Mouse (Mus musculus): ENCODE measurements around the gene Sars2.
A peak's percentile ranks its signal among the peaks of the same experiment; 100 is the strongest.

Sars2 gene

DNA sequence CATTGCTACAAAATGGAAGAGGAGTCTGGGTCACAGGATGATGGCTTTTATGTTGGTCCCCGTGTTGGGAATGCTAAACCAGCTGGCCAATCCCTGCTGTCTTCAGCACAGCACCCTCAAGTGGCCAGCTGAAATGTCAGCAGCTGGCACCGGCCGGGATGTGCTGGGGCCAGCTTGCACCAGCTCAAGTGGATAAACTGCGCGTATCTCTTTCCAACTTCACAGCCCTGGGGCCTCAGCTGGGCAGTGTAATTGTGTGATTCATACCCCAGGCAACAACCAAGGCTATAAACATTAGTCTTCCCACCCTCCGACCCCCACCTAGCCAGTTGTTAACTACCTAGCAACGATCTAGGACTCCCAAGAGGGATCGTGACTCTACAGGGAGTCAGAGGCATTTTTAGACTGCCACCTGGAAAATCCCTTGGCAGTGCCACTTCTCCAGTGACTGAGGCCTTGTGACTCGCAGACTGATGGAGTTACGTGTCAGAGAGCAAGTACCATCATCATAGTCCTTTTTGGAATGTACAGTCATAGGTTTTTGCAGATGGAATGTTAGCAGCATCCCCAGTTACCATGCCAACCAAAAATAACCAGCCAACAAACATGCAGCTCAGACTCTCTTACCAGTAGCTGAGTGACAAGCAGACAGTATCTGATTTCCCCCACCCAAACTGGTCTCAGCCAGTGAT lies 14.0 kb upstream of the Sars2 start:
- DNase-seq, result peak; percentile 44

DNA sequence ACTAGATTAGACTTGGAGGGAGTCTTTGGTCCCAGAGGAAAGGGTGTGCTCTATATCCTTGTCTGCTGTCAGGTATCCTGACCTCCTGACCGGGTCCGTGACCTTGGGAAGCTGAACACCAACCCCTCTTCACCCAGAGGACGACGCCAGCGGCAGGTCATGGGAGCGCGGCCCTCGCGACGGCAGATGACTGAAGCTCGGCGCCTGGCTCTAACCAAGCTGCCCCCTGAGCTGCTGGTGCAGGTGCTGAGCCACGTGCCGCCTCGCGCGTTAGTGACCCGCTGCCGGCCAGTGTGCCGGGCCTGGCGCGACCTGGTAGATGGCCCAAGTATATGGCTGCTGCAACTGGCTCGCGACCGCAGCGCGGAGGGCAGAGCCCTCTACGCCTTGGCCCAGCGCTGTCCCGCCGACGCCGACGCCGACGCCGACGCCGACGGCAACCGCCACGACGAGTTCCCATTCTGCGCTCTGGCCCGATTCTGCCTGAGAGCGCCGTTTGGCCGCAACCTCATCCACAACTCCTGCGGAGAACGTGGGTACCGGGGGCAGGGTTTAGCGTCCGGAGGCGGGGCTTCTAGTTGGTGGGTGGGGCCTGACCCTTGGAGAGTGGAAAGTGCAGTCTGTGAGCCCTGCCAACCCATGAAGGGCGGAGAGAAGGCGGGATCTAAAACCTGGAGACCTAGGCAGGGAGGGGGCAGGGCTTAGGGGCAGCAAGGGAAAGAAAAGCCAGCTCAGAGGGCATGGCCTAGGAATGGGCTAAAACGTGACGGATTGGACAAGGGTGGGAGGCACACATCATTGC lies 9.2 kb upstream of the Sars2 start:
- DNase-seq, result no peak

- DNase-seq, result no peak
Observed at GRCm38 (mm10) chr7:28733211-28733610, 8.6 kb upstream of the Sars2 start.

- no peak for DNase-seq
Observed at GRCm38 (mm10) chr7:28735701-28736100, 6.1 kb upstream of the Sars2 start.

DNA sequence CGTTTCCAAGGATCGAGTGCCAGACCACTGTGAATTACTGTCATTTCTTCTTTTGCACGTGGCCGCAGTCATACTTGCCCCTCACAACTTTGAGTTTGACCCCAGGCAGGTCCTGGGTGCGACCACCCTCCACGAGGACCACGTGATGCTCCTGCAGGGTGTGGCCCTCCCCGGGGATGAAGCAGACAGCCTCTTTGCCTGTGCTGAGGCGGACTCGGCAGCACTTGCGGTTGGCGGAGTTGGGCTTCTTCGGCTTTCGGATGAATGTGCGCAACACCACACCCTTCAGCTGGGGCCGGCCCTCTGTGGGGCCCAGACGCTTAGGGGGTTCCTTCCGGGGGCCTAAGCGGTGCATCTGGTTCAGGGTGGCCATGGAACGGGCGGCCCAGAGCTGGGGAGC lies 2.0 kb upstream of the Sars2 start:
- DNase-seq, result no peak

GRCm38 (mm10) chr7:28740949-28741348 lies 843 bp upstream of the Sars2 start:
- no peak for DNase-seq

DNA sequence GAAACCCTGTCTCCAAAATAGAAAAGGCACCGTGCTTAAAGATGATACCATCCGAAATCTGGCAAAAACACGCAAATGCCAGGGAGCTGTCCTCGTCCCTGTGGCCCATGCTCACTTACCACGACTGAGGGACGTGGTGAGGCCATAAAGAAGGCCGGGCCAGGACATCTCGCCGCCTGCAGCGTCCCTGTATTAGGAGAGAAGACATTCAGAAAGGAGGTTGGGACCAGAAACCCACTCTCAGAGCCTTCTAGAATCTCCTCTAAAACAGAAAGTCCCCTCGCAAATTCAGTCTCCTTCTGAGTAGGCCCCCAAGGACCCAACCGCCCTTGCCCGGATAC lies 454 bp upstream of the Sars2 start:
- DNase-seq, result no peak

DNA sequence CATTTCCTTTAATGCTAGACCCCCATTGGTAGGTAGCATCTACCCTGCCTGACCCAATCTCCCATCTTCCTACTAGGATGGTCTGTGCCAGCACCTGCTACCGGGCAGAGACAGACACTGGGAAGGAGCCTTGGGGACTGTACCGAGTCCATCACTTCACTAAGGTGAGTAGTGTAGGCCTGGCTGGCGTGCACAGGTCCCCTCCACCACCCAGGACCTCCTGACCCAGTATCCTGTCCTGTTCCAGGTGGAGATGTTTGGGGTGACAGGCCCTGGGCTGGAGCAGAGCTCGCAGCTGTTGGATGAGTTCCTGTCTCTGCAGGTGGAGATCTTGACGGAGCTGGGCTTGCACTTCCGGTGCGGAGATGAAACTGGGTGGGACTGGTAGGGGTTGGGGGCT lies 8.1 kb downstream of the Sars2 start:
- no peak for DNase-seq

GRCm38 (mm10) chr7:28756079-28756478 lies 14.3 kb downstream of the Sars2 start, which contains the start of gene Ccer2:
Gene Ccer2 (plus strand): TSS chr7:28756174.
- no peak for DNase-seq

GRCm38 (mm10) chr7:28758623-28759022 lies 16.8 kb downstream of the Sars2 start:
- DNase-seq, result no peak

DNA sequence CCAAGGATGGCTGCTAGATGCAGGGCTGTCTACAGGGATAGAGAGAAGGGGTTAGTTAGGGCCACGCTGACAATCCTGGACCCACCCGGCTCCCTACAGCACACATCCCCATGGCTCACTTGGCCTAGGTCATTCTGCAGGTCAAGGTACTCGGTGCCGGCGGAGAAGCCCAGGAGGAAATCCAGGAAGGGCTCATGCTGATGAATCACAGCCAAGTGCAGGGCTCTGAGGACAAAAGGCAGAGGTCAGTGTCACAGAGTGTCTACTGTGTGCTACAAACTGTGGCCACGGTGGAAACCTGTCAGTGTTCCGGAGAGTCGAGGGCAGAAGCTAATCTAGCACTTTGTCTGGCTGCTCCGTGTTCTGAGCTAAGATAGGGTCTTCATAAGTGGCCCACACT lies 20.1 kb downstream of the Sars2 start:
- no peak for DNase-seq

- DNase-seq, result no peak
Observed at GRCm38 (mm10) chr7:28765211-28765610, 23.4 kb downstream of the Sars2 start.

DNA sequence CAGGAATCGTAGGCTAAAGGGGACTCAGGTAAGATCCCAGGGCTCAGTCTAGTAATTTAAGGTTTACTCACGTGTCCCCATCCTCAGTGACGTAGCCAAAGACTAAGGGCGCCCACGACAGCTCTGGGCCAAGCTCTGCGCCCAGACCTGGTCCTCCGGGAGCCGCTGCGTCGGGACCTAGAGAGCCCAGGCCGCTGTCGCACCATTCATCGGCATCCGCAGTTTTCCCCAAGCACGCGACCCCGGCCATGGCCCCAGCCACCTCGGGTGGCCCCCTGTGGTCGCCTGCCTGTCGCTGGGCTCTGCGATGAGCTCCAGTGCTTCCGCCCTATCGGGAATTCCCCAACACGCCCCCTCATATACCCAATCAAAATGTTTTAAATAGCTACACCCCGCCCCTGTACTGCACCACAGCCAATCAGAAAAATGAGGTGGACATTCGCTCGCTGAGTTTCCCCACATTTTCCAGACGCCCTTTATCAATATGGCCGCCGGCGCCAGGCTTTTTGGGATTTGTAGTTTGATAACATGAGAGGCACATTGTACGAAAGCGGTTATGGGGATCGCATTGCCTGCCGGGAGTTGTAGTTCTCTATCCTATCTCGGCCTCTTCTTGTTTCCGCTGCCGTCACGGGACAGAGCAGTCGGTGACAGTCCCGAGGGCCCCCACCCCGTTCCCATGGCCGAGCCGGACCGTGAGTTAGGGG lies 24.5 kb downstream of the Sars2 start, which contains the start of gene Sirt2:
Gene Sirt2, plus strand, starts transcription at position 563 of the 707 bp plus-strand sequence.
- peak; percentile 96 for DNase-seq

DNA sequence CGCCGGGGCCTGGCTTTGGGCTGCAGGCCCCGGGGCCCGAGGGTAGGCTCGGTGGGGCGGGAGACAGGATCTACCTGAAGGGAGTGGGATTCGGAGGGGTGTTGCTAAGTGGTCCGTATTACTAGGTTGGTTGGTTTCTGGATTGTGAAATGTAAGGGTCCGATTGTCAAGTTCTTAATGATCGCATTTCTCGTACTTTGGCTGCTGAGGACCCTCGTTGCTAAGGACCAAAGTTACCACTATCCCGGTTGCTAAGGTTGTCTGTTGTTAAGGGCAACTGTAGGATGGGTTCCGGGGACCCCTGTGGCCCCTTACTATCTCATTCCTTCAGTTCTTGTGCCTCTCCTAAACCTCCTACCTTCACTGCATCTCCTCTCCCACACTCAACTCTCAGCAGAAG lies 25.1 kb downstream of the Sars2 start:
- DNase-seq, result no peak

GRCm38 (mm10) chr7:28767462-28767965 lies 25.7 kb downstream of the Sars2 start, which contains the start of gene Nfkbib:
Gene Nfkbib (minus strand): TSS chr7:28767512.
- no peak for DNase-seq

DNA sequence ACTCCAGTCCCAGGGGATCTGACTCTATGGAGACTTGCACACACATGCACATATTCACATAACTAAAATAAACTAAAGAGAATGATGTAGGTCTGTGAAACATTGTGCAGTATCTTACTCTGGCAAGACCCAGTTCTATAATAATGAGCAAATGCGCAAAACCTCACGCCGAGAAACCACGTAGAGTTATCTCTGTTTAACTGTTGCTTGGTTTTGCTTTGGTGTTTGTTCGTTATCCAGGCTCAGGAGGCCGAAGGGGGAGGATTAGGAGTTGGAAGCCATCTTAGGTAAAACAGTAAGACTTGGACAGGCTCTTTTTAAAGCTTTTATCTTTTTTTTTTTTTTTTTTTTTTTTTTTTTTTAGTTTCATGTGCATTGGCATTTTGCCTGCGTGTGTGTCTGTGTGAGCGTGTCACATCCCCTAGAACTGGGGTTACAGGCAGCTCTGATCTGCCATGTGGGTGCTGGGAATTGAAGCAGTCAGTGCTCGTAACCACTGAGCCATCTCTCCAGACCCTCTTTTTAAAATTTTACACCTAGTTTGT lies 27.7 kb downstream of the Sars2 start:
- DNase-seq, result no peak

- no peak for DNase-seq
Observed at GRCm38 (mm10) chr7:28770309-28770708, 28.5 kb downstream of the Sars2 start.

- no peak for DNase-seq
Observed at GRCm38 (mm10) chr7:28771867-28772266, 30.1 kb downstream of the Sars2 start.

DNA sequence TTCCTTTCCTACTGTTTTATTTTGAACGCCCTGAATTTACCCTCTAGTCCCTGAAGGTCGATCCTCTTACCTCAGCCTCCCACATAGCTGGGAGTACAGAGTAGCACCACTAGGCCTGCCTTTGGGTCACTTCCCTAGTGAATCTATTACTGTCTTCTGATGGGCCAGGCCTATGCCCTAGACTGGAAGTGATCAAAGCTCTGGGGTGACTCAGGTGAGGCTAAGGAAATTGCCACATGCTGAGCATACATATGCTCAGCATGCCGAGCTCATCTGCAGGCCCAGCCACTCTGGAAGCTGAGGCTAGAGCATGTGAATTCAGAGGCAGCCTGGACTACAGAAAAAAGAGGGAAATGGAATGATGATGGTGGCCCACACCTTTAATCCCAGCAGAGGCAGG lies 31.4 kb downstream of the Sars2 start:
- no peak for DNase-seq

GRCm38 (mm10) chr7:28774164-28774563 lies 32.4 kb downstream of the Sars2 start:
- no peak for DNase-seq

DNA sequence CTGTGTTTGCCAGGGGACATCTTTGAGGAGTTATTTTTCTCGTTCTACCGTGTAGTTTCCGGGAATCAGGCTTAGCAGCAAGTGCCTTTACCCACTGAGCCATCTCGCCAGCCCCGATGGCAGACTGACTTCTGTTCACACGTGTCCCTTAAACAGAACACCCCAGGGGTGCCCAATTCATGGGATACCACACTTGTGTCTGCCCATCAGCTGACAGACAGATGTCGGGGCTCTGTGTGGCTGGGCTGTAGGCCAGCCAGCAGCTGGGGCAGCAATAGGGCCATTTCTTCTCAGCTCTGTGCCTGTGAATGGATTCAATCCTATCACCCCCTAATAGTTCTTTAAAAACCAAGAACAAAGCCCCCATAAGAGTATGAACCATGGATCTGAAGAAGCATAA lies 33.3 kb downstream of the Sars2 start:
- DNase-seq, result no peak

GRCm38 (mm10) chr7:28778825-28779224 lies 37.0 kb downstream of the Sars2 start:
- DNase-seq, result no peak

DNA sequence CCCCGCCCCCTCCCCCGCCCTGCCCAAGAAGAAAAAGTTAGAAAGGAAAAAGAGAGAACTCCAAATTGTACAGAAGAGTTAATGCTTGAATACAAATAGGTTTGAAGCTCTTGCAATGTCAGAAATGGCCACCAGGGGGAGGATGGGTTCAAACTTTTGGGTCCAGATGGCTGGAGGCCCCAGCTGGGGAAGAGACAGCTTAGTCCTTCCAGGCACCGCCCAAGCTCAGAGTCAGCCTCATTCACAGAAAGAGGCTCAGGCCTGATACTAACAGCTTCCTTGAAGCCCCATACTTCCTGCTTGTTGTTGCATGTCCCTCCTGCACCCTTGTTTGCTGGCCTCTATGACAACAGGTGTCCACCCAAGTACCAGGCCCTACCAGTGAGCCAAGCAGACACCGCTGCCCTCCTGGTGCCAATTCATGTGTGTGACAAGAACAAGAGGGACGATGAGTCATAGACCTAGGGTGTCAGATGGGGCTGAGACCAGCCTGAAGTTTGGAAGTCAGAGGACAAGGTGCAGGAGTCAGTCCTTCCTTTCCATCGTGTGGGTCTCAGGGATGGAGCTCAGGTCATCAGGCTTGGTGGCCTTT lies 38.4 kb downstream of the Sars2 start:
- DNase-seq, result peak; percentile 75
